Mouse (Mus musculus): ENCODE data around the gene Vmn1r117.
"Not testable (repeated sequence)": the region's sequence is repeated elsewhere in the genome, so short reads cannot be mapped to it uniquely, and the experiment has no call there.

Vmn1r117 gene

DNA sequence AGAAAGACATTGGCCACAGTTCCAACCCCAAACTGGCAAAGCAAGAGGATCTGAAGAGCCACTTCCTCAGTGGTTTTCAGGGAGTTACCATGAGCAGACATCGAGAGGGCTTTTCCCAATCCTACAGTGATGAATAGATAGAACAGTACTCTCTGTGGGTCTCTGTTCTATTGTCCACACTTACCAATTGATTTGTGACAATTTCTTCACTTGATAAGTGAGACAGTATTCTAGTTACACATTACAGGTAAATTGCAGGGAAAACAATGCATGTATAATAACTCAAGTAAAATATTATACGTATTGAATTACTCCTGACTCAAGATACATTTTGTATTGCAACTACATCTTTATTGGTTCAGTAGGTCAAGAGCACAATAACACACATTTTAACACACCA is at the start of gene Vmn1r117:
Gene Vmn1r117, minus strand, starts transcription at position 101 of the 400 bp plus-strand sequence.
- DNase-seq (ENCODE audit: low spot score) = not testable (repeated sequence)

DNA sequence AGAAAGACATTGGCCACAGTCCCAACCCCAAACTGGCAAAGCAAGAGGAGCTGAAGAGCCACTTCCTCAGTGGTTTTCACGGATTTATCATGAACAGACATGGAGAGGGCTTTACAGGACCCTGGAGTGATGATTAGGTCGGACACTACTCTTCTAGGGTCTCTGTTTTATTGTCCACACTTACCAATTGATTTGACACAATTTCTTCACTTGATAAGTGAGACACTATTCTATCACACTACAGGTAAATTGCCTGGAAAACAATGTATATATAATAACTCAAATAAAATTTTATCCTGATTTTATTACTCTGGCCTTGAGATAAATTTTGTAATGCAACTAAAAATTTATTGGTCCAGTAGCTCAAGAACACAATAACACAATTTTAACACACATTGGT is 28.3 kb upstream of the Vmn1r117 start, which contains the start of gene Vmn1r118:
Gene Vmn1r118, minus strand, starts transcription at position 101 of the 400 bp plus-strand sequence.
- not testable (repeated sequence) for DNase-seq (ENCODE audit: low spot score)

DNA sequence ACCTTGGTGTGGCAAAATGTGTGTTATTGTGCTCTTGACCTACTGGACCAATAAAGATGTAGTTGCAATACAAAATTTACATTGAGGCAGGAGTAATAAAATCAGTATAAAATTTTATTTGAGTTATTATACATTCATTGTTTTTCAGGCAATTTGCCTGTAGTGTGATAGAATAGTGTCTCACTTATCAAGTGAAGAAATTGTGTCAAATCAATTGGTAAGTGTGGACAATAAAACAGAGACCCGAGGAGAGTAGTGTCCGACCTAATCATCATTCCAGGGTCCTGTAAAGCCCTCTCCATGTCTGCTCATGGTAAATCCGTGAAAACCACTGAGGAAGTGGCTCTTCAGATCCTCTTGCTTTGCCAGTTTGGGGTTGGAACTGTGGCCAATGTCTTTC is 12.0 kb downstream of the Vmn1r117 start, which contains the start of gene Vmn1r116:
Gene Vmn1r116, plus strand, starts transcription at position 301 of the 400 bp plus-strand sequence.
- not testable (repeated sequence) for DNase-seq (ENCODE audit: low spot score)

DNA sequence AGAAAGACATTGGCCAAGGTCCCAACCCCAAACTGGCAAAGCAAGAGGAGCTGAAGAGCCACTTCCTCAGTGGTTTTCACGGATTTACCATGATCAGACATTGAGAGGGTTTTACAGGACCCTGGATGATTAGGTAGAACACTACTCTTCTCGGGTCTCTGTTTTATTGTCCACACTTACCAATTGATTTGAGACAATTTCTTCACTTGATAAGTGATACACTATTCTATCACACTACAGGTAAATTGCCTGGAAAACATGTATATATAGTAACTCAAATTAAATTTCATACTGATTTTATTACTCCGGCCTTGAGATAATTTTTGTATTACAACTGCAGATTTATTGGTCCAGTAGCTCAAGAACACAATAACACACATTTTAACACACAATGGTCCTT is 39.0 kb downstream of the Vmn1r117 start, which contains the start of gene Vmn1r115:
Gene Vmn1r115, minus strand, starts transcription at position 101 of the 400 bp plus-strand sequence.
- not testable (repeated sequence) for DNase-seq (ENCODE audit: low spot score)
